Mouse (Mus musculus) hindbrain, embryonic 12.5 days (tissue): Measurements from ENCODE around the gene Gmpr2. TPM values are rescaled to one million over a fixed set of nuclear protein-coding genes. Genes with fewer than 3 reads are reported as not detected.

Experiments
- ATAC-seq: fragments of 200-750 bp; cut with Nextera tagmentation; 2 replicates; pipeline ENCODE4 v1.8.0; 2017; ENCODE audit warnings: moderate TSS enrichment; ENCODE audit not compliant: low FRiP score
- H3K27ac ChIP-seq: fragments of 300-500 bp; sonication (generic); 2 replicates; pipeline ENCODE4 v1.5.1; 2016; ENCODE audit warnings: mild to moderate bottlenecking
- H3K27me3 ChIP-seq: fragments of 300-500 bp; sonication (generic); 2 replicates; pipeline ENCODE4 v1.6.1; 2016; ENCODE audit warnings: mild to moderate bottlenecking
- H3K36me3 ChIP-seq: fragments of 300-500 bp; sonication (generic); 2 replicates; pipeline ENCODE4 v1.6.1; 2016; ENCODE audit warnings: mild to moderate bottlenecking
- H3K4me1 ChIP-seq: fragments of 300-500 bp; sonication (generic); 2 replicates; pipeline ENCODE4 v1.6.1; 2016
- H3K4me2 ChIP-seq: fragments of 300-500 bp; sonication (generic); replicated peaks from 2 replicates; pipeline ENCODE4 v1.6.1; 2016; ENCODE audit warnings: mild to moderate bottlenecking
- H3K4me3 ChIP-seq: fragments of 300-500 bp; sonication (generic); 2 replicates; pipeline ENCODE4 v1.5.1; 2016; ENCODE audit warnings: mild to moderate bottlenecking
- H3K9ac ChIP-seq: fragments of 300-500 bp; sonication (generic); 2 replicates; pipeline ENCODE4 v1.6.1; 2016; ENCODE audit warnings: mild to moderate bottlenecking, moderate library complexity
- H3K9me3 ChIP-seq: fragments of 300-500 bp; sonication (generic); replicated peaks from 2 replicates; pipeline ENCODE4 v1.6.1; 2016; ENCODE audit warnings: mild to moderate bottlenecking
- WGBS: fragments of 180-500 bp; shearing (Covaris S2); methylation state at CpG from one replicate; pipeline ENCODE4 v1.1.7; 2016; 5-methylcytosine and 5-hydroxymethylcytosine counted together
- polyA plus RNA-seq: library from polyadenylated mRNA; unstranded; fragments of >200 nt; fragmentation: Nextera tagmentation; extraction: Ambion mirVana; gene quantifications from 2 replicates; pipeline ENCODE4 v1.2.1, GENCODE M21; 2016

The Gmpr2 gene
- polyA plus RNA-seq, 1 experiment from 2014 or later: 58.2 TPM

DNA sequence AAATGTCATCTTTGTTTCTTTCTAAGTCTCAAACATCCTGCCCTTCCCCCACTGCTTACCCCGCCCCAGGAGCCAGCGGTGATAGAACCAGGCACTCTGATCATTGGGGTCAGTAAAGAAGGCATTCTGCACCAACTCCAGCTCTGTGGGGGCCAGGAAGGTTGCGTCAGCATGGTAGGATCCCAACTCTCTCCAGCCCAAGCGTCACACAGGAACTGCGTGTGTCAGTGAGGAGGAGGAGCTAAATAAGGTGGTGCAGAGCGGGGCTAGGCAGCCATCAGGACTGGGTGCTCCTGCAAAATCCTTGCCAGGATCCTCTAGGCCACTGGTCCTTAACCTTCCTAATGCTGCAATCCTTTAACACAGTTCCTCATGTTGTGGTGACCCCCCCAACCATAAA is 48.0 kb downstream of the Gmpr2 start:
- 92% methylated on average over 6 of the region's 6 CpGs for WGBS
- no peak overlapping the region for H3K4me2 ChIP-seq
- H3K27ac ChIP-seq: no peak overlapping the region
- 0 out of 2 replicates have a peak overlapping the region, but pooled peaks have one; percentile 18 for H3K9ac ChIP-seq
- H3K9me3 ChIP-seq: no peaks in the 10 kb centered on the region
- H3K36me3 ChIP-seq: peaks cover 36% of the 10 kb centered on the region
- no peaks in the 10 kb centered on the region; the same call in 1 of the 2 replicates for H3K27me3 ChIP-seq
- 0 out of 2 replicates have a peak, but pooled peaks cover 13% of the 10 kb centered on the region for H3K4me1 ChIP-seq
- no peak overlapping the region for H3K4me3 ChIP-seq
- no peak for ATAC-seq

DNA sequence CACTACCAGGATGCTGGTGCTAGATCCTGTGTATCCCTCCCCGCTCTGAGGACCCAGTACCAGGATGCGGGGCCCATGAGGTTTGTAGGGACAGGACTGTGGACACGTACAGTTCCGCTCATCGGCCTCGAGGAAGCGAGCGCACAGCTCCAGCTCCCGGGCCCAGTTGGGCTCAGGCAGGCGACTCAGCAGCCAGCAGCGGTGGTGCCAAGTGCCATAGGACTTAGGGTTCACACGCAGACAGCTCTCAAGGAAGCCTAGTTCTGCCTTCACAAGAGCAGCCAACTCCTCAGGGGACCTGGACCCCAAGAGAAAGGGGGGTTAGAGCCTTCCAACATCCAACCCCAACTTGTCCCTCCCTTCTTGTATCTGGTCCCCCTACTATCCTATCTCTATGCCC is 48.9 kb downstream of the Gmpr2 start:
- H3K9ac ChIP-seq: no peak overlapping the region
- 92% methylated on average over 12 of the region's 12 CpGs for WGBS
- peak overlapping the region; percentile 54; the same call in 1 of the 2 replicates for H3K4me2 ChIP-seq
- ATAC-seq: no peak
- 0 out of 2 replicates have a peak overlapping the region, but pooled peaks have one; percentile 79 for H3K4me3 ChIP-seq
- no peaks in the 10 kb centered on the region for H3K27me3 ChIP-seq
- 0 out of 2 replicates have a peak, but pooled peaks cover 13% of the 10 kb centered on the region for H3K4me1 ChIP-seq
- no peak overlapping the region for H3K27ac ChIP-seq
- peaks cover 36% of the 10 kb centered on the region for H3K36me3 ChIP-seq
- no peaks in the 10 kb centered on the region for H3K9me3 ChIP-seq

DNA sequence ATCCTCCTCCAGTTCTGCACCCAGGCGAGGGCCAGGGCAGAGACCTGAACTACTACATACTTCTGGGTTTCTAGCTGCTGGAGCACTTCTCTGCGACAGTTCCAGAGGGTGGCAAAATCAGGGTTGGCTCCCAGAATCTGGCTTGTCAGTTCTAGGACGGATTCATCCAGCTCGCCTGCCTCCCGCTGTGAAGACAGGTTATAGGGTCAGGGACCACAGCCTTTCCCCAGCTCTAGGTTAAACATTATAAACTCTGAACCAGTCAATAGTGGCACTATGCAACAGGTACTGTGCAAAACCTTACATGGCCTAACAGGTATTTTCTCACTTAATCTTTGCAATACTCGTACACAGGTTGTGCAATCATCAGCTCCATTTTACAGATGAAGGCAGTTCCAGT is 49.3 kb downstream of the Gmpr2 start:
- H3K9ac ChIP-seq: no peak overlapping the region; the same call in 1 of the 2 replicates

DNA sequence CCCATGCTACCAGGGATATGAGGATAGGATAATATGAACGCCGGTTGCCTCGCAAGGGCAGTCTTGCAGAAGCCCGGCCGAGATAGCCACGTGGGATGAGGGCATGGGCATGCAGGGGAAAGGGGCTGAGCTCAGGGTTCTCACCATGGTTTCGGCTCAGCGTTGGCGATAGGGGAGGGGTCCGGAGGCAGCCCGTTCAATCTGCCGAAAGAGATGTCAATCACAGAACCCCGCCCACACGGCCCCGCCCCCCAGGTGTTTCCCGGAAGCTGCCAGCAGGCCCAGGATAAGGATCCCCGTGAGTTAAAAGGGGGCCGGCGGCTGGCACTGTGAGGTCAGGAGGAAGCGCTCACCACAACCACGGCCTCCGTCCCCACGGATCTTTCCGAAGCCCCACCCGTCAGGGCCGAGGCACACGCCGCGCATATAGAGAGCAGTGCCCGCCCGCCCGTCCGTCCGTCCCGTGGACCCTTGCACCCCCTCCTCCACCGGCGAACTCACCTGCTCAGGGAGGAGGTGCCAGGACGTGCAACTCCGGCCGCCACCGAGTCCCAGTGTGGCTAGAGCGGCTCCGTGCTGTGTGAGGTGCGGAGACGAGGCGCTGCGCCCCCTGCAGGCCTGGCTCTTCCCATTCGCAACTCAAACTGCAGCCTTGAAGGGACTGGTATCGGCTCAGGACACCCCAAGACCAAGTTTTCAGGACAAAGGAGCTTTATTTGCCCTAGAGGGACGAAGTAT is 50.1 kb downstream of the Gmpr2 start, which contains the start of gene Rabggta:
Rabggta (minus strand) TSS at position 564 of the 738 bp plus-strand sequence.
- Histone ChIP-seq H3K9ac (peak within 1 kb of the TSS; percentile 77), H3K36me3 (peaks cover 27% of the 10 kb centered on the region), H3K27me3 (no peaks in the 10 kb centered on the region), H3K4me3 (peak within 1 kb of the TSS; percentile 79), H3K4me2 (peak within 1 kb of the TSS; percentile 54), H3K9me3 (no peaks in the 10 kb centered on the region), H3K27ac (peak within 1 kb of the TSS; percentile 79), H3K4me1 (0 out of 2 replicates have a peak, but pooled peaks cover 13% of the 10 kb centered on the region)
- ATAC-seq: peak; percentile 96
- 1% methylated on average over 50 of the region's 50 CpGs for WGBS

More for the DNA sequence above, 49.3 kb downstream of the Gmpr2 start:
- H3K4me1 ChIP-seq: 0 out of 2 replicates have a peak, but pooled peaks cover 13% of the 10 kb centered on the region
- no peaks in the 10 kb centered on the region for H3K27me3 ChIP-seq
- WGBS: 75% methylated on average over 6 of the region's 6 CpGs
- peaks cover 33% of the 10 kb centered on the region for H3K36me3 ChIP-seq
- ATAC-seq: no peak
- H3K27ac ChIP-seq: no peak overlapping the region
- H3K4me2 ChIP-seq: peak overlapping the region; percentile 54
- H3K4me3 ChIP-seq: peak overlapping the region; percentile 79
- H3K9me3 ChIP-seq: no peaks in the 10 kb centered on the region

DNA sequence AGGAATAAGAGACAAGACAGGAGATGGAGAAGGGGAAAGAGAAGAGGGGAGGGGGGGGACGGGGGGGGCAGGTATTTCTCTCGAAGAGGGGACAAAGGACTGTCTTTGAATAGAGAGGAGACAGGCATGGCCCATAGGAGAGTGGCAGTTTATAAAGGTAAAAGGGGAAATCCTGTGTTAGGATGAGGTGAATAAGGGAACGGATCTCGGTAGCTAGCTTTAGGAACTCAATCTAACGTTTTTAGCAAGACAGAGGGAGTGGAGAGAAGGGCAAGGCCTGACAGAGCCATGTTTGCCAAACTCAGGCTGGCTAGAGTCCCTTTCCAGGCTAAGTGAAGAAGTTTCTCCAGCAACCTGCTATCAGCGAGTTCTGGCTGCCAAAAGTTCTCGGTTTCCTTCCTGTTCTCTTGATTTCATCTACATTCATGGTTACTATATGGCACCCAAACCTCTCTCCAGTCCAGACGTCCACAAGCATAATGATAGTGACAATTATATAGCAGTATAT is 50.8 kb downstream of the Gmpr2 start:
- H3K4me2 ChIP-seq: peak overlapping the region; percentile 54
- no peaks in the 10 kb centered on the region for H3K9me3 ChIP-seq
- ATAC-seq: no peak
- WGBS: 53% methylated on average over 8 of the region's 8 CpGs
- peaks cover 21% of the 10 kb centered on the region for H3K36me3 ChIP-seq
- peak overlapping the region; percentile 77 for H3K9ac ChIP-seq
- peak overlapping the region; percentile 79 for H3K4me3 ChIP-seq
- H3K4me1 ChIP-seq: 0 out of 2 replicates have a peak, but pooled peaks cover 13% of the 10 kb centered on the region
- no peaks in the 10 kb centered on the region for H3K27me3 ChIP-seq
- peak overlapping the region; percentile 79 for H3K27ac ChIP-seq

DNA sequence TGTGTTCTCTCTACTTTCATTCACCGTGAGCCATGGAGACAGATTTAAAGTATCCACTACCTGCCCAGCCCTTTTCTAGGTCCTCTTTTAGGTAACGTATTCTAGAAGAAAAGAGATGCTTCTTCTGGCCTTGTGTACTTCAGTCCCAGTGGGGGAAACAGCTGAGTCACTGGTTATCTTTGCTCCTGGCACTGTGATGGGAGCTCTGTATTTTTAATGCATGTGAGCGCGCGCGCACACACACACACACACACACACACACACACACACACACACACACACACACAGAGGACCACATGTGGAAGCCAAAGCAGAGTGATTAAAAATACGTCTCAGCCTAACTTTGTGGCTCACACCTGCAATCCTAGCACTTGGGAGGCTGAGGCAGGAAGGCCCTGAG is 51.7 kb downstream of the Gmpr2 start:
- WGBS: 91% methylated on average over 7 of the region's 7 CpGs
- Histone ChIP-seq H3K9me3 (no peaks in the 10 kb centered on the region), H3K4me3 (no peak overlapping the region), H3K4me2 (no peak overlapping the region), H3K9ac (no peak overlapping the region), H3K36me3 (peaks cover 13% of the 10 kb centered on the region), H3K27ac (no peak overlapping the region), H3K27me3 (no peaks in the 10 kb centered on the region), H3K4me1 (0 out of 2 replicates have a peak, but pooled peaks cover 13% of the 10 kb centered on the region)
- ATAC-seq: no peak

DNA sequence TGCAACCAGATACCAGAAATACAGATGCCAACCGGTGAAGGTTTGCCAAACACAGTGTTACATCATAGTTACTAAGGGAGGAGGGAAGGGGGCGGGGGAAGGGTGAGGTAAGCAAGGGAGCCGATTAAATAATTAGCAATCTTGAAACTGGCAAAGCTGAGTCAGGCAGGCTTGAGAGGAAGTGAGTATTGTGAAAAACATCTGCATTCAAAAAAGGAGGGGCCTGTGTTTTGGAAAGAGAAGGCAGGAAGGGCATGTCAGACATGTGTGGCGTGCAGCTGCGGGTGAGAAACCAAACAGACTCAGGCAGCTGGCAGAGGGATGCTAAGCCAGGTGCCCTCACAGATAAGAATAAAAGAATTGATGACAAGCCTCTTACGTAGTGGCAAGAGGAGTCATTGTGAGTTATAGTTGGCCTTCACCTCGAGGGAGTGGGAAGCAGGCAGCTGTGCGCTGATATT is 52.7 kb downstream of the Gmpr2 start:
- Histone ChIP-seq H3K9ac (no peak overlapping the region), H3K27ac (no peak overlapping the region), H3K4me1 (0 out of 2 replicates have a peak, but pooled peaks cover 13% of the 10 kb centered on the region), H3K4me2 (no peak overlapping the region), H3K4me3 (no peak overlapping the region), H3K9me3 (no peaks in the 10 kb centered on the region), H3K36me3 (peaks cover 5% of the 10 kb centered on the region; the same call in 1 of the 2 replicates), H3K27me3 (no peaks in the 10 kb centered on the region)
- WGBS: 69% methylated on average over 8 of the region's 8 CpGs
- no peak for ATAC-seq

DNA sequence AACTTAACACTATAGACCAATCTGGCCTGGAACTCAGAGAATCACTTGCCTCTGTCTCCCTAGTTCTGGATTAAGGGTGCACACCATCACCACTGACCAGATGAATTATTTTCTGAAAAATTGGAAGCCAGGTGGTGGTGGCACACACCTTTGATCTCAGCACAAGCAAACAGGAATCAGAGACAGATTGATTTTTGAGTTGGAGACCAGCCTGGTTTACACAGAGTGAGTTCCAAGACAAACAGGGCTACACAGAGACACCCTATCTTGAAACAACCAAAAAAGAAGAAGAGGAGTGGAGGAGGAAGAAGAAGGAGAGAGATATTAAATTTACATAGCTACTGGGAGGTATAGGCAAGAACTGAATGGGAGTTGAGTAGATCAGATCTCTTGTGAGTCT is 54.5 kb downstream of the Gmpr2 start:
- H3K4me2 ChIP-seq: no peak overlapping the region
- H3K9ac ChIP-seq: no peak overlapping the region
- H3K9me3 ChIP-seq: no peaks in the 10 kb centered on the region
- H3K27ac ChIP-seq: no peak overlapping the region
- 0 out of 2 replicates have a peak, but pooled peaks cover 6% of the 10 kb centered on the region for H3K4me1 ChIP-seq
- H3K36me3 ChIP-seq: no peaks in the 10 kb centered on the region
- no peak overlapping the region for H3K4me3 ChIP-seq
- H3K27me3 ChIP-seq: no peaks in the 10 kb centered on the region; the same call in 1 of the 2 replicates
- no peak for ATAC-seq

DNA sequence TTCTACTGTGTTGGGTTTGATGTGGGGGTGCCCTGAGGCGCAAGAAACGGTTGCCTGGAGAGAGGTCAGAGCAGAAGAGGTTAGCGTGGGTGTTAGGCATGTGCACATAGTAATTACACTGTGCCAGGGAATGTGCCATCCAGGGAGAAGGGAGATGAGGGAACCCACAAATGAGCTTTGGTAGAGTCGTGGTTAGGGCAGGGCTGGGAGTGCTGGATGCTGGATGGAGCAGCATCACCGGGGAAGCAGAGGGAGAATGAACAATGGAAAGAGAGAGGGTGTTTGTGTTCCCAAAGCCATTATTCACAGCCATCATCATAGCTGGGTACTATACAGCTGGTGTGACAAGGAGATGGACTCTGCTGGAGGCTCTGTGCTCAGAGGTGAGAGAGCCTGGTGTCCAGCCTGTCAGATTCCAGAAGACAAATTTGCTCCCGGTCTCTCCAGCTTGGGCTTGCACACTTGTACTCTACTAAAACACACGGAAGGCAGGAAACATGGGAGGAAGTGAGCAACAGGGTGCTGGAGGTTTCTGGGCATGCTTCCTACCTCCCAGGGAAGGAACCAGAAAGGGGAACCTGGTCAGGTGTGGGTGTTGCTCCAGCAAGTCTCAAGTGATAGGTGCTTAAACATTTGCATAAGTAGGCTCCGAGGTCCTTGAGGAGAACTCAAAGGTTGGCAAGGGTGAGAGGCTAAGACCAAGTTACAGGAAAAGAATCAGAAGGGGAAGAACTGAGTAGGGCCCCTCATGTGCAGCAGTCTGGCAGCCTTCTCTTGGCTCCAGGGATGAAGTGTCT is 56.3 kb downstream of the Gmpr2 start:
- Histone ChIP-seq H3K4me3 (no peak overlapping the region), H3K4me2 (no peak overlapping the region), H3K9ac (no peak overlapping the region), H3K27me3 (no peaks in the 10 kb centered on the region; the same call in 1 of the 2 replicates), H3K4me1 (no peaks in the 10 kb centered on the region), H3K36me3 (no peaks in the 10 kb centered on the region), H3K27ac (no peak overlapping the region), H3K9me3 (no peaks in the 10 kb centered on the region)
- no peak for ATAC-seq
- WGBS: 75% methylated on average over 8 of the region's 8 CpGs

Other genes with a start within 250 kb of the Gmpr2 start
- gene Dhrs4, start 193.2 kb upstream of the Gmpr2 start, polyA plus RNA-seq: 42.7 and 44.5 TPM in 2 replicates
- gene Carmil3, start 181.3 kb upstream of the Gmpr2 start, polyA plus RNA-seq: 17.0 and 18.0 TPM in 2 replicates
- 0.83 and 1.4 TPM in 2 replicates for gene Cpne6, start 161.5 kb upstream of the Gmpr2 start, polyA plus RNA-seq
- not detected in 2 replicates for gene Nrl, start 147.0 kb upstream of the Gmpr2 start, polyA plus RNA-seq
- gene Pck2, start 131.7 kb upstream of the Gmpr2 start, polyA plus RNA-seq: 22.3 and 23.6 TPM in 2 replicates
- 104 and 106 TPM in 2 replicates for gene Dcaf11, start 111.9 kb upstream of the Gmpr2 start, polyA plus RNA-seq
- 0.62 TPM in 1 of 2 replicates, not detected in the other for gene A730061H03Rik, start 111.5 kb upstream of the Gmpr2 start, polyA plus RNA-seq
- gene Fitm1, start 96.3 kb upstream of the Gmpr2 start, polyA plus RNA-seq: 1.4 and 4.2 TPM in 2 replicates
- 132 and 133 TPM in 2 replicates for gene Psme1, start 93.8 kb upstream of the Gmpr2 start, polyA plus RNA-seq
- 8.5 and 9.0 TPM in 2 replicates for gene Emc9, start 86.6 kb upstream of the Gmpr2 start, polyA plus RNA-seq
- 201 and 234 TPM in 2 replicates for gene Psme2, start 80.8 kb upstream of the Gmpr2 start, polyA plus RNA-seq
- 21.2 and 23.7 TPM in 2 replicates for gene Rnf31, start 80.2 kb upstream of the Gmpr2 start, polyA plus RNA-seq
- gene Irf9, start 68.4 kb upstream of the Gmpr2 start, polyA plus RNA-seq: 9.9 and 10.7 TPM in 2 replicates
- gene Rec8, start 53.9 kb upstream of the Gmpr2 start, polyA plus RNA-seq: 14.9 and 15.9 TPM in 2 replicates
- 79.0 and 91.0 TPM in 2 replicates for gene Ipo4, start 36.0 kb upstream of the Gmpr2 start, polyA plus RNA-seq
- 2.4 and 3.2 TPM in 2 replicates for gene Gm49378, start 34.0 kb upstream of the Gmpr2 start, polyA plus RNA-seq
- gene Tm9sf1, start 28.1 kb upstream of the Gmpr2 start, polyA plus RNA-seq: 69.4 and 69.8 TPM in 2 replicates
- gene Tssk4, start 21.8 kb upstream of the Gmpr2 start, polyA plus RNA-seq: 0.50 and 0.52 TPM in 2 replicates
- gene Mdp1, start 11.4 kb upstream of the Gmpr2 start, polyA plus RNA-seq: 63.7 and 65.4 TPM in 2 replicates
- 506 and 544 TPM in 2 replicates for gene Nedd8, start 183 bp downstream of the Gmpr2 start, polyA plus RNA-seq
- gene Tinf2, start 9.9 kb downstream of the Gmpr2 start, polyA plus RNA-seq: 42.8 and 43.1 TPM in 2 replicates
- 0.48 and 0.90 TPM in 2 replicates for gene Tgm1, start 42.0 kb downstream of the Gmpr2 start, polyA plus RNA-seq
- gene Rabggta, start 50.3 kb downstream of the Gmpr2 start, polyA plus RNA-seq: 36.6 and 38.1 TPM in 2 replicates
- gene Dhrs1, start 73.7 kb downstream of the Gmpr2 start, polyA plus RNA-seq: 73.2 and 75.0 TPM in 2 replicates
- 42.0 and 47.5 TPM in 2 replicates for gene Nop9, start 73.8 kb downstream of the Gmpr2 start, polyA plus RNA-seq
- gene Cideb, start 86.5 kb downstream of the Gmpr2 start, polyA plus RNA-seq: 0.36 and 0.56 TPM in 2 replicates
- 0.36 and 0.57 TPM in 2 replicates for gene Ltb4r2, start 89.5 kb downstream of the Gmpr2 start, polyA plus RNA-seq
- gene Ltb4r1, start 94.0 kb downstream of the Gmpr2 start, polyA plus RNA-seq: 0.72 TPM in 1 of 2 replicates, not detected in the other
- gene Adcy4, start 112.2 kb downstream of the Gmpr2 start, polyA plus RNA-seq: 15.7 and 19.5 TPM in 2 replicates
- gene Ripk3, start 116.9 kb downstream of the Gmpr2 start, polyA plus RNA-seq: 10.8 and 13.5 TPM in 2 replicates
- gene Nfatc4, start 151.2 kb downstream of the Gmpr2 start, polyA plus RNA-seq: 42.4 and 45.2 TPM in 2 replicates
- gene Nynrin, start 182.1 kb downstream of the Gmpr2 start, polyA plus RNA-seq: 30.4 and 35.8 TPM in 2 replicates
- 0.05 and 0.35 TPM in 2 replicates for gene Cbln3, start 212.5 kb downstream of the Gmpr2 start, polyA plus RNA-seq
- 22.4 and 23.5 TPM in 2 replicates for gene Khnyn, start 213.0 kb downstream of the Gmpr2 start, polyA plus RNA-seq
- gene Sdr39u1, start 228.4 kb downstream of the Gmpr2 start, polyA plus RNA-seq: 63.5 and 68.3 TPM in 2 replicates